Mouse (Mus musculus): ENCODE results near the gene Enox1. TPM values are rescaled to one million over a fixed set of nuclear protein-coding genes. Genes with fewer than 3 reads are reported as not detected.

The Enox1 gene
- total RNA-seq, 2 experiments from 2014 or later: 2.0 to 2.2 TPM

- DNase-seq: no peak
- intact Hi-C loops (cut with DNase I): no loop called here
Observed at GRCm38 (mm10) chr14:77421031-77421430, 264.5 kb downstream of the Enox1 start.

GRCm38 (mm10) chr14:77423194-77423593, 266.6 kb downstream of the Enox1 start:
- no peak for DNase-seq
- intact Hi-C loops (cut with DNase I): no loop called here

GRCm38 (mm10) chr14:77439426-77439825, 282.9 kb downstream of the Enox1 start:
- intact Hi-C loops (cut with DNase I): no loop called here
- no peak for DNase-seq

GRCm38 (mm10) chr14:77440805-77441204, 284.2 kb downstream of the Enox1 start:
- intact Hi-C loops (cut with DNase I): no loop called here
- DNase-seq: no peak

GRCm38 (mm10) chr14:77441541-77441940, 285.0 kb downstream of the Enox1 start:
- intact Hi-C loops (cut with DNase I): no loop called here
- no peak for DNase-seq

GRCm38 (mm10) chr14:77448001-77448400, 291.4 kb downstream of the Enox1 start:
- intact Hi-C loops (cut with DNase I): no loop called here

GRCm38 (mm10) chr14:77451916-77452315, 295.4 kb downstream of the Enox1 start:
- intact Hi-C loops (cut with DNase I): no loop called here
- no peak for DNase-seq

More at GRCm38 (mm10) chr14:77448001-77448400, 291.4 kb downstream of the Enox1 start:
- no peak for DNase-seq

- intact Hi-C loops (cut with DNase I): no loop called here
- no peak for DNase-seq
Observed at GRCm38 (mm10) chr14:77456066-77456465, 299.5 kb downstream of the Enox1 start.

GRCm38 (mm10) chr14:77456876-77457275, 300.3 kb downstream of the Enox1 start:
- intact Hi-C loops (cut with DNase I): no loop called here
- DNase-seq: peak; percentile 19 to 20

GRCm38 (mm10) chr14:77458217-77458616, 301.7 kb downstream of the Enox1 start:
- no peak for DNase-seq
- intact Hi-C loops (cut with DNase I): no loop called here

- intact Hi-C loops (cut with DNase I): no loop called here
- no peak for DNase-seq
Observed at GRCm38 (mm10) chr14:77463919-77464318, 307.4 kb downstream of the Enox1 start.

- peak; percentile 17 to 22 for DNase-seq
- intact Hi-C loops (cut with DNase I): no loop called here
Observed at GRCm38 (mm10) chr14:77464782-77465181, 308.2 kb downstream of the Enox1 start.

- DNase-seq: no peak
- intact Hi-C loops (cut with DNase I): loop anchor here (10.0 kb wide), 1 partner anchor 454 kb away; no protein-coding TSS in a partner anchor
Observed at GRCm38 (mm10) chr14:77470577-77470976, 314.0 kb downstream of the Enox1 start.

GRCm38 (mm10) chr14:77473501-77473900, 316.9 kb downstream of the Enox1 start:
- intact Hi-C loops (cut with DNase I): loop anchor here (10.0 kb wide), 1 partner anchor 451 kb away; no protein-coding TSS in a partner anchor
- DNase-seq: no peak

GRCm38 (mm10) chr14:77474026-77474425, 317.5 kb downstream of the Enox1 start:
- DNase-seq: no peak
- intact Hi-C loops (cut with DNase I): loop anchor here (10.0 kb wide), 1 partner anchor 451 kb away; no protein-coding TSS in a partner anchor

- intact Hi-C loops (cut with DNase I): loop anchor here (10.0 kb wide), 1 partner anchor 450 kb away; no protein-coding TSS in a partner anchor
- DNase-seq: no peak
Observed at GRCm38 (mm10) chr14:77475134-77475820, 318.7 kb downstream of the Enox1 start.

- intact Hi-C loops (cut with DNase I): loop anchor here (10.0 kb wide), 1 partner anchor 447 kb away; no protein-coding TSS in a partner anchor
- no peak for DNase-seq
Observed at GRCm38 (mm10) chr14:77477704-77478103, 321.1 kb downstream of the Enox1 start.

GRCm38 (mm10) chr14:77478210-77478609, 321.6 kb downstream of the Enox1 start:
- DNase-seq: no peak
- intact Hi-C loops (cut with DNase I): loop anchor here (10.0 kb wide), 1 partner anchor 447 kb away; no protein-coding TSS in a partner anchor

- DNase-seq: no peak
- intact Hi-C loops (cut with DNase I): loop anchor here (10.0 kb wide), 1 partner anchor 446 kb away; no protein-coding TSS in a partner anchor
Observed at GRCm38 (mm10) chr14:77478692-77479091, 322.1 kb downstream of the Enox1 start.

- no peak for DNase-seq
- intact Hi-C loops (cut with DNase I): loop anchor here (5.0 kb wide), 1 partner anchor 336 kb away; no protein-coding TSS in a partner anchor
Observed at GRCm38 (mm10) chr14:77483076-77483475, 326.5 kb downstream of the Enox1 start.

GRCm38 (mm10) chr14:77484951-77485447, 328.4 kb downstream of the Enox1 start:
- DNase-seq: peak; percentile 85 to 89
- intact Hi-C loops (cut with DNase I): loop anchor here (5.0 kb wide), 1 partner anchor 338 kb away; no protein-coding TSS in a partner anchor

GRCm38 (mm10) chr14:77490699-77491098, 334.1 kb downstream of the Enox1 start:
- DNase-seq: no peak
- intact Hi-C loops (cut with DNase I): no loop called here
